Mouse (Mus musculus): ENCODE measurements around the gene Cars2. TPM values are rescaled to one million over a fixed set of nuclear protein-coding genes. Genes with fewer than 3 reads are reported as not detected.

Cars2 gene
- 67.1 and 67.4 TPM in 2 replicates for total RNA-seq (2012; rRNA removed)
- 45.6 and 48.5 TPM in 2 replicates for total RNA-seq (2014; rRNA removed)
- polyA plus RNA-seq (2012; ENCODE audit: insufficient read length, low read depth), result 45.7 and 46.4 TPM in 2 replicates

DNA sequence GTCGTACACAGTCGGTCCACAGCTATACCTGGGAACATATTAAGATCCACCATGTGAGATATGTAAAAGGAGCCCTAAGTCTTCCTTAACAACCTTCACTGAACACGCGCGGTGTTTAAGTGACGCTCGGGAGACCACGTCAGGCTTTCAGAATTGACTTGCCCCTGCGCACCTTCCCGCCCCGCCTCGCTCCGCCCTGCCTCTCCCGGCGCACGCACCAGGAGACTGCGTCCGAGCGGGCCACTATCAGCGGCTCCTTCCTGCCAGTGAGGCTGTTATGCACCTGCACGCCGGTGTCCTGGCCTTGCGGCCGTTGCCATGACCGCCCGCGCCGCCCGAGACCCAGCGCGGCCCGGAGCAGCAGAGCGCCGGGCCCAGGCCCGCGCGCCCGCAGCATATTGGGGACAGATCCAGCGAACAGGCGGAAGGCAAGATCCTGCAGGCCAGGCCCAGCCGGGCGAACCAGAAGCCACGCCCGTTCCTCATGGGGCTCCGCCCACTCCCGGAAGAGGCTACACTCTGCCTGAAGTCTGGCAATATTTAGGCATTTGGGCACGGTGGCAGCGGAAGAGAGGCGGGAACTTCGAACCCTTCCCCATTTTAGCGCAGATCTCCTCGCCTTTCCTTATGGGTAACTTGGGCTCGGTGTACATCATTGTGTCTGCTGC lies at the start of gene Cars2:
Gene Cars2 (minus strand): TSS at position 503 of the 668 bp plus-strand sequence.
- Histone ChIP-seq H3K9me3 (replicated peaks; ENCODE audit: low read length) (no peaks in the 10 kb centered on the region), H3K4me1 (ENCODE audit: control insufficient read depth in 1 of 2, insufficient read depth in 2 of 2) (peaks cover 9 to 38% of the 10 kb centered on the region in 2 experiments), H3K27ac (ENCODE audit: insufficient read depth, low read depth) (peak within 1 kb of the TSS; percentile 82), H3K79me2 (replicated peaks; ENCODE audit: control insufficient read depth, extremely low read depth, insufficient read depth, poor library complexity, severe bottlenecking) (peaks cover 5% of the 10 kb centered on the region), H3K4me3 (replicated peaks in 1 of 3; ENCODE audit: low read depth in 2 of 3, low read length in 2 of 3, poor library complexity in 1 of 3) (peak within 1 kb of the TSS; percentile 73 to 88 (median 87)), H3K4me2 (ENCODE audit: insufficient read depth, low read depth, poor library complexity, severe bottlenecking) (peak within 1 kb of the TSS; percentile 94), H3K9ac (ENCODE audit: insufficient read depth, low read depth) (peak within 1 kb of the TSS; percentile 79), H3K36me3 (replicated peaks in 1 of 2; ENCODE audit: control insufficient read depth in 1 of 2, insufficient read depth in 1 of 2, low read length in 1 of 2) (peaks cover 16 to 34% of the 10 kb centered on the region in 2 experiments), H3K27me3 (replicated peaks) (no peaks in the 10 kb centered on the region)
- no peak; the same call in 1 of the 2 replicates for TF ChIP-seq ZMIZ1 (IDR thresholded peaks at IDR 0.05; ENCODE audit: low read depth, low read length)
- TF ChIP-seq MAFK (IDR thresholded peaks at IDR 0.05; ENCODE audit: insufficient replicate concordance, low read length), result no peak
- TF ChIP-seq BHLHE40 (IDR thresholded peaks at IDR 0.05; ENCODE audit: low read depth, low read length), result peak; percentile 43
- no peak for TF ChIP-seq GABPA (IDR thresholded peaks at IDR 0.05; ENCODE audit: insufficient replicate concordance, low read depth, low read length)
- peak; percentile 57 for TF ChIP-seq TCF12 (IDR thresholded peaks at IDR 0.05; ENCODE audit: low read depth, low read length)
- TF ChIP-seq USF2 (conservative IDR thresholded peaks at IDR 0.05; ENCODE audit: low read depth, low read length), result no peak
- peak; percentile 67 for TF ChIP-seq MAX (IDR thresholded peaks at IDR 0.05; ENCODE audit: low read length)
- TF ChIP-seq MAZ (IDR thresholded peaks at IDR 0.05; ENCODE audit: low read depth, low read length), result no peak
- TF ChIP-seq ETS1 (conservative IDR thresholded peaks at IDR 0.05; ENCODE audit: low read depth, low read length), result no peak
- peak; percentile 94 for TF ChIP-seq POLR2A (IDR thresholded peaks at IDR 0.05; ENCODE audit: low read depth, low read length)
- peak; percentile 67 for TF ChIP-seq MXI1 (IDR thresholded peaks at IDR 0.05; ENCODE audit: low read depth, low read length)
- TF ChIP-seq ZKSCAN1 (IDR thresholded peaks at IDR 0.05; ENCODE audit: borderline replicate concordance, low read depth, low read length), result no peak
- peak; percentile 4; the same call in 1 of the 2 replicates for TF ChIP-seq MYC (IDR thresholded peaks at IDR 0.05; ENCODE audit: low read depth, low read length)
- TF ChIP-seq ELF1 (IDR thresholded peaks at IDR 0.05; ENCODE audit: low read depth, low read length), result peak; percentile 98
- TF ChIP-seq E2F4 (IDR thresholded peaks at IDR 0.05; ENCODE audit: insufficient replicate concordance, low read depth, low read length), result no peak
- 0 out of 2 replicates have a peak, but pooled peaks have one; percentile 28 for TF ChIP-seq RCOR1 (conservative IDR thresholded peaks at IDR 0.05; ENCODE audit: low read depth, low read length)
- no peak; the same call in 1 of the 2 replicates for TF ChIP-seq EP300 (IDR thresholded peaks at IDR 0.05; ENCODE audit: low read length)
- TF ChIP-seq POLR2AphosphoS2 (IDR thresholded peaks at IDR 0.05; ENCODE audit: low read depth, low read length), result no peak
- TF ChIP-seq PAX5 (IDR thresholded peaks at IDR 0.05; ENCODE audit: low read length), result no peak
- no peak for TF ChIP-seq JUN (IDR thresholded peaks at IDR 0.05; ENCODE audit: insufficient read depth, low read depth, low read length)
- peak; percentile 49; the same call in 1 of the 2 replicates for TF ChIP-seq IRF4 (IDR thresholded peaks at IDR 0.05; ENCODE audit: low read depth, low read length)
- no peak for TF ChIP-seq USF1 (IDR thresholded peaks at IDR 0.05; ENCODE audit: low read depth, low read length)
- TF ChIP-seq MEF2A (IDR thresholded peaks at IDR 0.05; ENCODE audit: borderline replicate concordance, low read depth, low read length), result no peak; the same call in 1 of the 2 replicates
- no peak; the same call in 1 of the 2 replicates for TF ChIP-seq CHD1 (IDR thresholded peaks at IDR 0.05; ENCODE audit: low read depth, low read length)
- no peak for TF ChIP-seq SMC3 (IDR thresholded peaks at IDR 0.05; ENCODE audit: low read depth, low read length)
- TF ChIP-seq KAT2A (IDR thresholded peaks at IDR 0.05; ENCODE audit: insufficient replicate concordance, low read length), result 0 out of 2 replicates have a peak, but pooled peaks have one; percentile 54
- peak; percentile 74; the same call in 1 of the 2 replicates for TF ChIP-seq TBP (conservative IDR thresholded peaks at IDR 0.05; ENCODE audit: low read depth, low read length)
- TF ChIP-seq SIN3A (IDR thresholded peaks at IDR 0.05; ENCODE audit: low read length), result peak; percentile 72
- TF ChIP-seq CHD2 (IDR thresholded peaks at IDR 0.05; ENCODE audit: low read length), result peak; percentile 50; the same call in 1 of the 2 replicates
- TF ChIP-seq JUND (conservative IDR thresholded peaks at IDR 0.05; ENCODE audit: low read depth, low read length), result no peak
- TF ChIP-seq HCFC1 (IDR thresholded peaks at IDR 0.05; ENCODE audit: low read depth, low read length), result peak; percentile 60
- peak; percentile 81 for TF ChIP-seq NRF1 (IDR thresholded peaks at IDR 0.05; ENCODE audit: low read depth, low read length)
- no peak for TF ChIP-seq RAD21 (IDR thresholded peaks at IDR 0.05; ENCODE audit: low read depth, low read length)
- no peak for TF ChIP-seq ZNF384 (IDR thresholded peaks at IDR 0.05; ENCODE audit: low read depth, low read length)
- peak; percentile 83 for TF ChIP-seq NELFE (IDR thresholded peaks at IDR 0.05; ENCODE audit: low read depth, low read length)
- TF ChIP-seq CTCF (conservative IDR thresholded peaks at IDR 0.05 in 1 of 2, IDR thresholded peaks at IDR 0.05 in 1 of 2; ENCODE audit: low read depth in 2 of 2, low read length in 2 of 2), result no peak
- no peak for TF ChIP-seq ZC3H11A (IDR thresholded peaks at IDR 0.05; ENCODE audit: low read depth, low read length)
- peak; percentile 68 for TF ChIP-seq UBTF (IDR thresholded peaks at IDR 0.05; ENCODE audit: low read depth, low read length)
- dilution Hi-C loops (cut with MboI; ENCODE audit: extremely low pct_ligation_motif_present, extremely low pct_unique_long_range_greater_than_20kb, low sequenced_read_pairs) (no loop called here), in situ Hi-C loops (cut with MboI; ENCODE audit: low pct_ligation_motif_present, low pct_unique_long_range_greater_than_20kb, low sequenced_read_pairs) (loop anchor here (5.0 kb wide), 1 partner anchor 67 kb away; no protein-coding TSS in a partner anchor)
- DNase-seq (ENCODE audit: extremely low read depth), result peak; percentile 92

Measured in CH12.LX (cell line).